Mouse (Mus musculus): ENCODE measurements around the gene Dapk2. TPM values are rescaled to one million over a fixed set of nuclear protein-coding genes. Genes with fewer than 3 reads are reported as not detected.

Gene Dapk2
- polyA plus RNA-seq, 1 experiment from 2014 or later = 9.0 TPM

DNA sequence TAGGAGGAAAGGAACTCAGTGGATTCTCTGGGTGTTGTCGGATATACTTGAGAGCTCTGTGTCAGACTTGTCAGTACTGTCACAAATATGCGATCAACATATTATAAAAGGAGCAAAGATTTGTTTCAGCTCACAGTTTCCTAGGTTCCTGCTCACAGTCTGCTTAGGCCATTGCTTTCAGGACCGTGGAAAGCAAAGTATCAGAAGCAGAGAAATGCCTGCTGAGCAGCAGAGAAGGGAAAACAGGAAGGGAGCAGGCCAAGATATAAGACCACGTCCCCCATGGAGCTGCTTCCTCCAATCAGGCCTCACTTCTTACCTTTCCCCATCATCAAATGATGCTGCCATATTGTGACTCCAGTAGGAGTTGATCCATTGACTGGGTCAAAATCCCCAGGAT is 140.8 kb downstream of the Dapk2 start:
- no peaks in the 10 kb centered on the region for H3K27me3 ChIP-seq (ENCODE audit: control insufficient read depth, insufficient read depth, low read length)
- no peak for DNase-seq (ENCODE audit: low spot score)
- WGBS = 86% methylated on average over 4 of the region's 4 CpGs

DNA sequence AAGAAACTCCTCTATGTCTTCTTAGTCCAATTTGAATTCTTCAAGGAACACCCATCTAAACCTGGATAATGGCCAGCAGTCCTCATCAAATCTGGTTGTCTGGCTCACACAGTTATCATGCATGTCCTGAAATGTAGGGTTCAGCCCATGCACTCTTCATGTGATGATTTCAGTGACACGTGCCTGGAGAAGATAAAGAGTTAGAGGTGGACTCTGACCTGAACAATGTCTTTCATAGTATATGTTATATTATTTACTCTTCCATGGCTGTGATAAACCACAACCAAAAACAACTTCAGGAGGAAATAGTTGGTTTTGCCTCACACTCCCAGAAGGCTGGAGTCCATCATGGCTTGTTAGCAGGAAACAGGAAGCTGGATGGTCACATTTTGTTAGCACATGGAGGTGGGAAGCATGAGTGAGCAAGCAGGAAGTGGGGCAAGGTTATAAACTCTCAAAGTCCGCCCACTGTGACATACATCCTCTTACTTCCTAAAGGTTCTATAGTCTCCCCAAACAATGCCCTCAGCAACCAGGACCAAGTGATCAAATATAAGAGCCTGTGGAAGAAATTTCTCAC is 142.5 kb downstream of the Dapk2 start:
- WGBS = 78% methylated on average over 2 of the region's 2 CpGs
- Histone ChIP-seq H3K4me2 (ENCODE audit: low read depth, low read length, severe bottlenecking) (no peak overlapping the region), H3K4me3 (ENCODE audit: low read depth, low read length) (no peak overlapping the region), H3K9ac (ENCODE audit: low read length) (no peak overlapping the region), H3K27me3 (ENCODE audit: control insufficient read depth, insufficient read depth, low read length) (no peaks in the 10 kb centered on the region), H3K36me3 (ENCODE audit: control insufficient read depth, insufficient read depth, low read length) (no peaks in the 10 kb centered on the region), H3K27ac (ENCODE audit: low read depth, low read length) (no peak overlapping the region), H3K4me1 (replicated peaks; ENCODE audit: control insufficient read depth, insufficient read depth, low read length) (no peaks in the 10 kb centered on the region), H3K9me3 (ENCODE audit: control insufficient read depth, low read length) (no peaks in the 10 kb centered on the region)
- DNase-seq (ENCODE audit: low spot score) (no peak), ATAC-seq (replicated peaks; ENCODE audit: low FRiP score) (no peak)

More for the DNA sequence above, 140.8 kb downstream of the Dapk2 start:
- Histone ChIP-seq H3K9ac (ENCODE audit: low read length) (no peak overlapping the region), H3K36me3 (ENCODE audit: control insufficient read depth, insufficient read depth, low read length) (no peaks in the 10 kb centered on the region), H3K4me2 (ENCODE audit: low read depth, low read length, severe bottlenecking) (no peak overlapping the region), H3K4me3 (ENCODE audit: low read depth, low read length) (no peak overlapping the region), H3K4me1 (replicated peaks; ENCODE audit: control insufficient read depth, insufficient read depth, low read length) (0 out of 2 replicates have a peak, but pooled peaks cover 4% of the 10 kb centered on the region), H3K9me3 (ENCODE audit: control insufficient read depth, low read length) (no peaks in the 10 kb centered on the region), H3K27ac (ENCODE audit: low read depth, low read length) (no peak overlapping the region)
- no peak for ATAC-seq (replicated peaks; ENCODE audit: low FRiP score)

- Histone ChIP-seq H3K9me3 (ENCODE audit: control insufficient read depth, low read length) (no peaks in the 10 kb centered on the region), H3K4me2 (ENCODE audit: low read depth, low read length, severe bottlenecking) (no peak overlapping the region), H3K4me3 (ENCODE audit: low read depth, low read length) (no peak overlapping the region), H3K4me1 (replicated peaks; ENCODE audit: control insufficient read depth, insufficient read depth, low read length) (no peaks in the 10 kb centered on the region), H3K36me3 (ENCODE audit: control insufficient read depth, insufficient read depth, low read length) (no peaks in the 10 kb centered on the region), H3K27me3 (ENCODE audit: control insufficient read depth, insufficient read depth, low read length) (no peaks in the 10 kb centered on the region), H3K9ac (ENCODE audit: low read length) (no peak overlapping the region), H3K27ac (ENCODE audit: low read depth, low read length) (no peak overlapping the region)
- DNase-seq (ENCODE audit: low spot score) (no peak), ATAC-seq (replicated peaks; ENCODE audit: low FRiP score) (no peak)
- WGBS = 90% methylated on average over 3 of the region's 3 CpGs
Measured at GRCm38 (mm10) chr9:66304320-66305090, 146.5 kb downstream of the Dapk2 start.

DNA sequence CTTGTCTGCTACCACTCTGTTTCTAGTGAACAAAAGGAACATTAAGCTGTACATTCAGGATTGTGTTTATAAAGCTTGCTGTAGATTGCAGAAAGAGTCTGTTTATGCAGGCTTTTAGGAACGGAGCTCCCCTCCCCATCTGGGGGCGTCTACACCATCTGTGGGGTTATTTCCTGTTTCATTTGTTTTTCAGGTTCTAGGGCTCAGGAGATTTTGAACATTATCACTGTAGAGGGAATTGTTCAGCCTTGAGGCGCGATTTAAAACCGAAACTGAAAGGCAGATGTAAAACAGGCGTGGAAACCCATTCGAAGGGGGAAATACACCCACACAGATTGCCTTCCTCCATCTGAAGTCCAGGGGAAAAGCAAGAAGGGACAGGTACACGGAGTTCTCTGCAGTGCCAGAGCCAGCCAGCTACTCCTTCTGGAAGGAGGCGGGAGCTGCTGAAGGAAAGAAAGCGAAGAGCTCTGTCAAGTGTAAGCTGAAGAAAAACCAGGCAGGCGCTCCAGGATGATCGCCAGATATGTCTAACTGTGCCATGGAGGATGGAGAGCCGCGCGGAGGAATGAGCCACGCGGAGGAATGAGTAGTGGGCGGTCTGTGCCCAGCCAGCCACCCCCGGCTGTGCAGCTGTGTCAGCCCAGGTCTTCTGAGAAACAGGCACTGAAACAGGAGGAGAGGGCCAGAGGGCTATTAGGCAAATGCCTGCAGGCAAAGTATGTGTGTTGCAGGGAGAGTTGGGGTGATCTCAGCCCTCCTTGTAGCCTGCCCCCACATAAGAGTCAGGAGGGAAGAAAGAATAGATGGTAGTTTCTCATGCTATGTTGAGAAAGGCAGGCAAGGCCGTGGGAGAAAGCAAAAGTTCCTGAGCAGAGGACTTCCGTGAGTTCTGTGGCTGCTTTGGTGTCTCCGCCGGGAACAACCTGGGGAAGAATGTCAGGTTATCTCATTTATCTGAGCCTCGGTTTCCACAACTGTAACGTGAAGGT is 147.4 kb downstream of the Dapk2 start:
- no peak overlapping the region for H3K4me3 ChIP-seq (ENCODE audit: low read depth, low read length)
- H3K27me3 ChIP-seq (ENCODE audit: control insufficient read depth, insufficient read depth, low read length) = no peaks in the 10 kb centered on the region
- no peak overlapping the region for H3K27ac ChIP-seq (ENCODE audit: low read depth, low read length)
- H3K9ac ChIP-seq (ENCODE audit: low read length) = no peak overlapping the region; the same call in 1 of the 2 replicates
- peak overlapping the region; percentile 18; the same call in 1 of the 2 replicates for H3K4me2 ChIP-seq (ENCODE audit: low read depth, low read length, severe bottlenecking)
- no peaks in the 10 kb centered on the region for H3K9me3 ChIP-seq (ENCODE audit: control insufficient read depth, low read length)
- H3K4me1 ChIP-seq (replicated peaks; ENCODE audit: control insufficient read depth, insufficient read depth, low read length) = no peaks in the 10 kb centered on the region
- ATAC-seq (replicated peaks; ENCODE audit: low FRiP score) = no peak
- H3K36me3 ChIP-seq (ENCODE audit: control insufficient read depth, insufficient read depth, low read length) = no peaks in the 10 kb centered on the region
- no peak for DNase-seq (ENCODE audit: low spot score)
- WGBS = 64% methylated on average over 25 of the region's 25 CpGs

GRCm38 (mm10) chr9:66306414-66306813 is 148.4 kb downstream of the Dapk2 start:
- Histone ChIP-seq H3K4me1 (replicated peaks; ENCODE audit: control insufficient read depth, insufficient read depth, low read length) (no peaks in the 10 kb centered on the region), H3K9ac (ENCODE audit: low read length) (no peak overlapping the region), H3K27me3 (ENCODE audit: control insufficient read depth, insufficient read depth, low read length) (no peaks in the 10 kb centered on the region), H3K9me3 (ENCODE audit: control insufficient read depth, low read length) (no peaks in the 10 kb centered on the region), H3K36me3 (ENCODE audit: control insufficient read depth, insufficient read depth, low read length) (no peaks in the 10 kb centered on the region), H3K4me3 (ENCODE audit: low read depth, low read length) (no peak overlapping the region), H3K27ac (ENCODE audit: low read depth, low read length) (no peak overlapping the region), H3K4me2 (ENCODE audit: low read depth, low read length, severe bottlenecking) (no peak overlapping the region)
- ATAC-seq (replicated peaks; ENCODE audit: low FRiP score) (no peak), DNase-seq (ENCODE audit: low spot score) (no peak)
- 66% methylated on average over 3 of the region's 3 CpGs for WGBS

GRCm38 (mm10) chr9:66307341-66307740 is 149.3 kb downstream of the Dapk2 start:
- 28% methylated on average over 2 of the region's 2 CpGs for WGBS
- no peak overlapping the region for H3K27ac ChIP-seq (ENCODE audit: low read depth, low read length)
- no peaks in the 10 kb centered on the region for H3K4me1 ChIP-seq (replicated peaks; ENCODE audit: control insufficient read depth, insufficient read depth, low read length)
- H3K4me2 ChIP-seq (ENCODE audit: low read depth, low read length, severe bottlenecking) = no peak overlapping the region
- H3K9me3 ChIP-seq (ENCODE audit: control insufficient read depth, low read length) = no peaks in the 10 kb centered on the region
- no peaks in the 10 kb centered on the region for H3K36me3 ChIP-seq (ENCODE audit: control insufficient read depth, insufficient read depth, low read length)
- no peak overlapping the region for H3K9ac ChIP-seq (ENCODE audit: low read length)
- H3K4me3 ChIP-seq (ENCODE audit: low read depth, low read length) = no peak overlapping the region
- H3K27me3 ChIP-seq (ENCODE audit: control insufficient read depth, insufficient read depth, low read length) = no peaks in the 10 kb centered on the region
- peak; percentile 62 for DNase-seq (ENCODE audit: low spot score)
- ATAC-seq (replicated peaks; ENCODE audit: low FRiP score) = no peak

DNA sequence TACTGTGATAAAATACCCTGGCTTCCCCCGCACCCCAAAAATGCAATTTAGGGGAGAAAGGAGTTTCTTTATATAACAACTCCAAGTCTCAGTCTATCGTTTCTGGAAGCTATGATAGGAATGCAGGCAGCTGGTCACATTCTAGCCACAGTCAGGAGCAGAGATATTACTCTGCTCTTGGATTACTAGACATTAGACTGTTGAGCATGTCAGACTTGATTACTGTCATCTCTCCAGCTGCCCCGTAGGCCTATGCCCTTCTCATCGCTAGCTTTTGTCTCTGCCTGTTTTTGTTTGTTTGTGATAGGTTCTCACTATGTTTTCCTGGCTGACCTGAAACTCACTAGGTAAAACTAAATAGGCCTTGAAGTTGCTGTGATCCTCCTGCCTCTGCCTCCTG is 150.7 kb downstream of the Dapk2 start:
- WGBS = 86% methylated on average over 4 of the region's 4 CpGs
- Histone ChIP-seq H3K27me3 (ENCODE audit: control insufficient read depth, insufficient read depth, low read length) (no peaks in the 10 kb centered on the region), H3K4me1 (replicated peaks; ENCODE audit: control insufficient read depth, insufficient read depth, low read length) (no peaks in the 10 kb centered on the region)

GRCm38 (mm10) chr9:66311458-66311857 is 153.4 kb downstream of the Dapk2 start:
- Histone ChIP-seq H3K9me3 (ENCODE audit: control insufficient read depth, low read length) (no peaks in the 10 kb centered on the region), H3K27me3 (ENCODE audit: control insufficient read depth, insufficient read depth, low read length) (no peaks in the 10 kb centered on the region), H3K4me2 (ENCODE audit: low read depth, low read length, severe bottlenecking) (no peak overlapping the region), H3K36me3 (ENCODE audit: control insufficient read depth, insufficient read depth, low read length) (no peaks in the 10 kb centered on the region), H3K4me1 (replicated peaks; ENCODE audit: control insufficient read depth, insufficient read depth, low read length) (no peaks in the 10 kb centered on the region), H3K27ac (ENCODE audit: low read depth, low read length) (no peak overlapping the region), H3K4me3 (ENCODE audit: low read depth, low read length) (no peak overlapping the region), H3K9ac (ENCODE audit: low read length) (no peak overlapping the region)
- DNase-seq (ENCODE audit: low spot score) (no peak), ATAC-seq (replicated peaks; ENCODE audit: low FRiP score) (no peak)
- 49% methylated on average over 3 of the region's 3 CpGs for WGBS

More for the DNA sequence above, 150.7 kb downstream of the Dapk2 start:
- Histone ChIP-seq H3K4me2 (ENCODE audit: low read depth, low read length, severe bottlenecking) (no peak overlapping the region), H3K9ac (ENCODE audit: low read length) (no peak overlapping the region), H3K36me3 (ENCODE audit: control insufficient read depth, insufficient read depth, low read length) (no peaks in the 10 kb centered on the region), H3K4me3 (ENCODE audit: low read depth, low read length) (no peak overlapping the region), H3K9me3 (ENCODE audit: control insufficient read depth, low read length) (no peaks in the 10 kb centered on the region), H3K27ac (ENCODE audit: low read depth, low read length) (no peak overlapping the region)
- no peak for DNase-seq (ENCODE audit: low spot score)
- ATAC-seq (replicated peaks; ENCODE audit: low FRiP score) = no peak

All from forebrain, embryonic 11.5 days (tissue).